Mouse (Mus musculus): ENCODE data around the gene Gga3. TPM values are rescaled to one million over a fixed set of nuclear protein-coding genes. Genes with fewer than 3 reads are reported as not detected.

Gga3 gene
- polyA plus RNA-seq, 2 experiments, result 6.4 to 9.2 TPM

GRCm38 (mm10) chr11:115636960-115637359 is 33.1 kb upstream of the Gga3 start:
- H3K9ac ChIP-seq (replicated peaks), result no peak overlapping the region
- no peak for ATAC-seq (ENCODE audit: insufficient read depth)
- WGBS (ENCODE audit: insufficient replicate concordance), result 60% methylated on average over 3 of the region's 3 CpGs

DNA sequence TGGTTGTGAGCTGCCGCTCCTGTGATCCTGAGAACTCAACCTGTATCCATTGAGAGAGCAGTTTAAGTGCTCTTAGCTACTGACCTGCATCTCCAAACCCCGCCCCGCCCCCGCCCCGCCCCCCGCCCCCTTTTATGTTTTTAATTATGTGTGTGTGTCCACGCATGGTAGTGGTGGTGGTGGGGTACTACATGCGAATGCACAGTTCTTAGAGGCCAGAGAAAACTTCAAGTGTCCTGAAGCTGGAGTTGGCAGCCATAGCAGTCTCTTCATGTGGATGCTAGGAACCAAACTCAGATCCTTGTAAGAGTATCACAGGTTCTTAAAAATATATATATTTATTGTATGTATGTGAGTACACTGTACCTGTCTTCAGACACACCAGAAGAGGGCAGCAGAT is 31.6 kb upstream of the Gga3 start:
- Histone ChIP-seq H3K9me3 (ENCODE audit: control insufficient read depth, low read length) (no peaks in the 10 kb centered on the region), H3K4me1 (replicated peaks; ENCODE audit: control insufficient read depth in 2 of 2, insufficient read depth in 2 of 2, low read length in 1 of 2) (peaks cover 0 to 6% of the 10 kb centered on the region in 2 experiments; a peak in 2 of 4 replicates), H3K9ac (replicated peaks) (no peak overlapping the region), H3K36me3 (replicated peaks; ENCODE audit: control insufficient read depth, insufficient read depth, low read depth) (no peaks in the 10 kb centered on the region), H3K27ac (no peak overlapping the region), H3K4me2 (ENCODE audit: low read depth) (no peak overlapping the region), H3K27me3 (ENCODE audit: control insufficient read depth, insufficient read depth, low read length) (no peaks in the 10 kb centered on the region), H3K4me3 (ENCODE audit: insufficient read depth in 1 of 2, low read depth in 2 of 2, low read length in 2 of 2) (no peak overlapping the region)
- no peak for ATAC-seq (ENCODE audit: insufficient read depth)
- TF ChIP-seq EP300 (IDR thresholded peaks at IDR 0.05; ENCODE audit: low read depth) (no peak), CTCF (IDR thresholded peaks at IDR 0.05; ENCODE audit: low read depth) (no peak)
- no peak for DNase-seq (ENCODE audit: low read depth in 3 of 3, low spot score in 3 of 3)
- 62% methylated on average over 8 of the region's 8 CpGs for WGBS (ENCODE audit: insufficient replicate concordance)

More at GRCm38 (mm10) chr11:115636960-115637359, 33.1 kb upstream of the Gga3 start:
- Histone ChIP-seq H3K4me3 (ENCODE audit: insufficient read depth in 1 of 2, low read depth in 2 of 2, low read length in 2 of 2) (no peak overlapping the region), H3K27me3 (ENCODE audit: control insufficient read depth, insufficient read depth, low read length) (no peaks in the 10 kb centered on the region), H3K9me3 (ENCODE audit: control insufficient read depth, low read length) (no peaks in the 10 kb centered on the region), H3K4me1 (replicated peaks; ENCODE audit: control insufficient read depth in 2 of 2, insufficient read depth in 2 of 2, low read length in 1 of 2) (peaks cover 0 to 4% of the 10 kb centered on the region in 2 experiments; a peak in 2 of 4 replicates), H3K4me2 (ENCODE audit: low read depth) (no peak overlapping the region), H3K36me3 (replicated peaks; ENCODE audit: control insufficient read depth, insufficient read depth, low read depth) (no peaks in the 10 kb centered on the region), H3K27ac (no peak overlapping the region)
- DNase-seq (ENCODE audit: low read depth in 3 of 3, low spot score in 3 of 3), result no peak
- TF ChIP-seq CTCF (IDR thresholded peaks at IDR 0.05; ENCODE audit: low read depth), result no peak
- no peak for TF ChIP-seq EP300 (IDR thresholded peaks at IDR 0.05; ENCODE audit: low read depth)

DNA sequence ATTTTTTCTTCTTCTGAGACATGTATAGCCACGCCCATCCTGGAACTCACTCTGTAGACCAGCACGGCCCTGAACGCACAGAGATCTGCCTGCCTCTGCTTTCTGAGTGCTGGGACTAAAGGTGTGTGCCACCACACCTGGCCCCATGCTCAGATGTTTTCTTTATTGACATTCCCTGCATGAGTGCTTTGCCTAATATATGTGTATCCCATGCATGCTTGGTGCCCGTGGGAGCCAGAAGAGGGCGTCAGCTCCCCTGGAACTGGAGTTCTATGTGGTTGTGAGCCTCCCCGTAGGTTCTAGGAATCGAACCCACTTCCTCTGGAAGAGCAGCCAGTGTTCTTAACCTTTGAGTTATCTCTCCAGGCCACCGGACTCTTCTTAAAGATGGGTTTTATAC is 31.2 kb upstream of the Gga3 start:
- Histone ChIP-seq H3K9ac (replicated peaks) (no peak overlapping the region), H3K36me3 (replicated peaks; ENCODE audit: control insufficient read depth, insufficient read depth, low read depth) (no peaks in the 10 kb centered on the region), H3K4me2 (ENCODE audit: low read depth) (no peak overlapping the region), H3K4me3 (ENCODE audit: insufficient read depth in 1 of 2, low read depth in 2 of 2, low read length in 2 of 2) (no peak overlapping the region), H3K27ac (no peak overlapping the region), H3K9me3 (ENCODE audit: control insufficient read depth, low read length) (no peaks in the 10 kb centered on the region), H3K4me1 (replicated peaks; ENCODE audit: control insufficient read depth in 2 of 2, insufficient read depth in 2 of 2, low read length in 1 of 2) (peaks cover 0 to 6% of the 10 kb centered on the region in 2 experiments; a peak in 2 of 4 replicates), H3K27me3 (ENCODE audit: control insufficient read depth, insufficient read depth, low read length) (no peaks in the 10 kb centered on the region)
- DNase-seq (ENCODE audit: low read depth in 3 of 3, low spot score in 3 of 3) (no peak), ATAC-seq (ENCODE audit: insufficient read depth) (no peak)
- TF ChIP-seq CTCF (IDR thresholded peaks at IDR 0.05; ENCODE audit: low read depth) (no peak), EP300 (IDR thresholded peaks at IDR 0.05; ENCODE audit: low read depth) (no peak)
- 55% methylated on average over 8 of the region's 8 CpGs for WGBS (ENCODE audit: insufficient replicate concordance)

DNA sequence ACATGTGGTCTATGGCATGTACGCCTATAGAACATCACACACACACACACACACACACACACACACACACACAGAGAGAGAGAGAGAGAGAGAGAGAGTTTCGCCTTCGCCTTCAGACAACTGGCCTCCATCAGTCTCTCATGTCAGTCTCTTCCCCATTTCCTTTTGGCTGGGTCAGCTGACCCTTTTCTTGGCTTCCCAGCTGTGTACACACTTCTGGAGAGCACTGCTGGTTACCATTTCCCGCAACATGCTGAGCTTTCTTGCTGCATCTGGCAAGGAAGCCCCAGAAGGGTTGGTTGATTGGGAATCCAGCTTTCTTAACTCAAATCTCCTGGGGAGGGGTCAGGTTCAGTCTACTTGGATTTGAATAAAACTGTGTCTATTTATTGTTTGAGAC is 30.3 kb upstream of the Gga3 start:
- Histone ChIP-seq H3K27ac (no peak overlapping the region), H3K4me2 (ENCODE audit: low read depth) (no peak overlapping the region), H3K9ac (replicated peaks) (no peak overlapping the region), H3K4me1 (replicated peaks; ENCODE audit: control insufficient read depth in 2 of 2, insufficient read depth in 2 of 2, low read length in 1 of 2) (peaks cover 0 to 6% of the 10 kb centered on the region in 2 experiments; a peak in 1 of 4 replicates), H3K4me3 (ENCODE audit: insufficient read depth in 1 of 2, low read depth in 2 of 2, low read length in 2 of 2) (no peak overlapping the region), H3K36me3 (replicated peaks; ENCODE audit: control insufficient read depth, insufficient read depth, low read depth) (no peaks in the 10 kb centered on the region), H3K9me3 (ENCODE audit: control insufficient read depth, low read length) (no peaks in the 10 kb centered on the region), H3K27me3 (ENCODE audit: control insufficient read depth, insufficient read depth, low read length) (no peaks in the 10 kb centered on the region)
- TF ChIP-seq CTCF (IDR thresholded peaks at IDR 0.05; ENCODE audit: low read depth) (no peak), EP300 (IDR thresholded peaks at IDR 0.05; ENCODE audit: low read depth) (no peak)
- WGBS (ENCODE audit: insufficient replicate concordance), result 73% methylated on average over 4 of the region's 4 CpGs
- ATAC-seq (ENCODE audit: insufficient read depth) (no peak), DNase-seq (ENCODE audit: low read depth in 3 of 3, low spot score in 3 of 3) (no peak)

- H3K36me3 ChIP-seq (replicated peaks; ENCODE audit: control insufficient read depth, insufficient read depth, low read depth), result no peaks in the 10 kb centered on the region
- no peak overlapping the region for H3K9ac ChIP-seq (replicated peaks)
- H3K4me3 ChIP-seq (ENCODE audit: insufficient read depth in 1 of 2, low read depth in 2 of 2, low read length in 2 of 2), result no peak overlapping the region
- no peaks in the 10 kb centered on the region for H3K27me3 ChIP-seq (ENCODE audit: control insufficient read depth, insufficient read depth, low read length)
- 71% methylated on average over 10 of the region's 10 CpGs for WGBS (ENCODE audit: insufficient replicate concordance)
- no peak for ATAC-seq (ENCODE audit: insufficient read depth)
- H3K4me2 ChIP-seq (ENCODE audit: low read depth), result no peak overlapping the region
- peaks cover 0 to 9% of the 10 kb centered on the region in 2 experiments; a peak in 2 of 4 replicates for H3K4me1 ChIP-seq (replicated peaks; ENCODE audit: control insufficient read depth in 2 of 2, insufficient read depth in 2 of 2, low read length in 1 of 2)
- H3K9me3 ChIP-seq (ENCODE audit: control insufficient read depth, low read length), result no peaks in the 10 kb centered on the region
- no peak overlapping the region for H3K27ac ChIP-seq
- no peak for DNase-seq (ENCODE audit: low read depth in 3 of 3, low spot score in 3 of 3)
- no peak for TF ChIP-seq CTCF (IDR thresholded peaks at IDR 0.05; ENCODE audit: low read depth)
- no peak for TF ChIP-seq EP300 (IDR thresholded peaks at IDR 0.05; ENCODE audit: low read depth)
Measured at GRCm38 (mm10) chr11:115632862-115633261, 29.0 kb upstream of the Gga3 start.

Data from liver, embryonic 14.5 days (tissue).